Mouse (Mus musculus) erythroblast, embryonic 14.5 days (primary cell): ENCODE measurements around the gene Mydgf.

Source experiments
- GATA1 ChIP-seq: IDR thresholded peaks from 2 replicates; pipeline ENCODE4 v1.6.1; 2012; ENCODE audit warnings: low read length, inconsistent platforms, mixed read lengths
- TAL1 ChIP-seq: IDR thresholded peaks from 3 replicates; pipeline ENCODE4 v1.6.1; 2012; ENCODE audit warnings: low read length, inconsistent platforms, mixed read lengths

- TF ChIP-seq TAL1, result no peak
- no peak for TF ChIP-seq GATA1
Observed at GRCm38 (mm10) chr17:56196860-56197259, 13.1 kb upstream of the Mydgf start.
